Mouse (Mus musculus) left cerebral cortex, postnatal 14 days (tissue): ENCODE measurements at regions not wholly inside any gene's neighbourhood (a gene's known extent, or its start where the extent isn't known, plus 50 kb on each side); places are given as distances from the start of the nearest gene placed in this dataset.

Experiments used
- DNase-seq, 2 experiments: peaks; one replicate each; pipeline ENCODE4 v3.0.0; 2021 to 2022; ENCODE audit warnings: low spot score in 2 of 2, mixed read lengths in 1 of 2
- intact Hi-C: fragments of 180-260 bp; cut with DNase I; formaldehyde crosslinking; loops from one replicate; pipeline ENCODE4 v1.15.1; 2025

DNA sequence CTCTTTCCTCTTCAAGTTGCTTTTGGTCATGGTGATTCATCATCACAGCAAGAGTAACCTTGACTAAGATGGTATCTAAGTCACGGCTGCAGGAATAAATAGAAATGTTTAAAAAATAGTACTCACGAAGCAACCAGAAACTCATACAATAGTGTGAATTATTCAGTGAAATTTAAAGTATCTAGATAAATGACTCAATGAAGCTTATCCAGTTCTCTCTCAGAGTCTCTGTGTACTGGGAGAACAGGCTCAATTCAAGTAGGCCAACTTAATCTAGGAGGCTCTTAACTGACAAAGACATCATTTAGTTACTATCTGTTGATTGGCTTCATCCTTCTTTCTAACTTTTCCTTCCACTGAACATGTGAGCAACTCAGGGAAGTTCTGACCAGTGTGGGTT, 175.5 kb upstream of the Pcdh15 start:
- intact Hi-C loops, result no loop called here
- no peak for DNase-seq

DNA sequence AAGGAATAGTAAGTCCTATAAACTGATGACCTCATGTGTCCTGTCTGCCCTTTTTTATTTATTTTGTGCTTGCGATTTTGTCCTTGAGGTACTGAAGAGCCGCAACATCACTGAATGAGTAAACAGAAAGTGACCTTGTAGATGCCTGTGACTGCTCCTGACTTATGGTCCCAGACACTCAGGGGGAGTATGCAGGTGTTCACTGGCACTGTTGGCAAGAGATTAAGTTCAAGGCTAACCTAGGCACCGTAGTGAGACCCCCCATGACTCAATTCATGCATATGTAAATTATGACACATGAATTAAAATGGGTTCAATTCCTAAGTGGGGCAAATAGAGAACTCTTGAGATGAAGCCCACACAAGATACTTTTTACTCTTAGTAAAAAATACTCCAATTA, 142.2 kb upstream of the Pcdh15 start:
- intact Hi-C loops, result no loop called here
- DNase-seq, result no peak

DNA sequence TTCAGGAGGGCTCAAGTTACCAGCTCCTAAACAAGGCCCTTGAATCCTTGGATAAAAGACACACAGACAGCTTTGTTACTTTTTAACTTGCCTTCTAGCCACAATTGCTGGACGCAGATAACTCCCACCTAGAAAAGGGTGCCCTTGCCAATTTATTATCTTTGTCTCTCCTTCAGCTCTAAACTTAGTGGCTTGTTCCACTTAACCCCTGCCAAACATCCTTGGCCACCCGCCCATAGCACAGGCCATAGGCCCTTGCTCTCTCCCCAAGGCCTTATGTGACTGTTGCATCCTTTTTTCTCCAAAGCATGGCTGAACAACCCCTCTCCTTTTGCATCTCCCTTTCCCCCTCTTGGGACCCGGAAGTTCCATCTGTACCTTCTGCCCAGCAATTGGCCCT, 139.1 kb upstream of the Pcdh15 start:
- intact Hi-C loops, result no loop called here
- no peak for DNase-seq

DNA sequence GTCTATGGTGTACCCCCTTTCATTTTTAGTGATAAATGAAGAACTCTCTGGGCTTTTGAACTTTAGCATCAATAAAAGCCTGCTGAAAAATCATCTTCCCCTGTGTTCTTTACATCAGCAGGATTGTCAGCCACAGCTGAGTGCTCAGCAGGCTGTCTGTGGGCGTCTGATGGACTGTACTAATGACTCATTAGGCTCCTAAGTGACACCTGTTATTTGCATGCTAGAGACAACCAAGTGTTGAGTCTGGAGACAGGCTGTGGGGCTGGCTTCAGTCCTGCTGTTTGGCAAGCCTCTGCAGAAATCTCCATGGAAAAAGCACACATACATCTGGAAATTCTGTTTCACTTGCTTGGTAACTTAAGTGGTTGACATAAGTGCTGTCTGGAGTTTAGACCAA, 117.8 kb upstream of the Pcdh15 start:
- intact Hi-C loops, result no loop called here
- peak in 1 of 2 experiments; percentile 25 for DNase-seq

DNA sequence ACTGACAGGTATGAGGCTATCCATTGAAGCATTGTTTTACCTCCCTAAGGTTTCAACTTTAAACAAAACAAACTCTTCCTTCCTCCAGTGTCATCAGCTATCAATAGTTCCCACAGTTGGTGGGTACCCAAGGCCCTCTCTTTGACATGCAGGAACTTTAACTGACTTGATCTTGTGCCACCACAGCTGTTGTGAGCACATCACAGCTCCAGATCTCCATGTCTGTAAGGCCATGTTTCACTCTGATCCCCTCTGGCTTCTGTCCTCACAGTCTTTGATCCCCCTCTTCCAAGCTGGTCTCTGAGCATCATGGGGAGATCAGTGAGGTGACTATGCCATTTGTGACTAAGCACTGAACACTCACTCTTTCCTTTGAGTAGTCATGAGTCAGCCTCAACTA, 110.8 kb upstream of the Pcdh15 start:
- intact Hi-C loops, result no loop called here
- no peak for DNase-seq

DNA sequence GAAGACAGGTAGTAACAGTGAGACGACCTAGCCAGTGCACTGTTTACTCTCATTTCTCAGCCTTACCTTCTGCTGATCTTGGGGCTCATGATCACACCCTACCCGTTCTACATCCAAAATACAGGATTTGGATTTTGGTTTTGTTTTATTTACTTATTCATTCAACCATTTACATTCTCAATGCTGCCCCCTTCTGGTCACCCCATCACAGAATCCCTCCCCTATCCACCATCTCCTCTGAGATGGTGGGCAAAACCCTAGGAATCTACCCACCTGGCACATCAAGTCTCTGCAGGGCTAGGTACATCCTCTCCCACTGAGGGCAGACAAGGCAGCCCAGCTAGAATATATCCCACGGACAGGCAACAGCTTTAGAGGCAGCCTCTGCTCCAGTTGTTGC, 88.2 kb upstream of the Pcdh15 start:
- DNase-seq, result no peak
- intact Hi-C loops, result no loop called here

DNA sequence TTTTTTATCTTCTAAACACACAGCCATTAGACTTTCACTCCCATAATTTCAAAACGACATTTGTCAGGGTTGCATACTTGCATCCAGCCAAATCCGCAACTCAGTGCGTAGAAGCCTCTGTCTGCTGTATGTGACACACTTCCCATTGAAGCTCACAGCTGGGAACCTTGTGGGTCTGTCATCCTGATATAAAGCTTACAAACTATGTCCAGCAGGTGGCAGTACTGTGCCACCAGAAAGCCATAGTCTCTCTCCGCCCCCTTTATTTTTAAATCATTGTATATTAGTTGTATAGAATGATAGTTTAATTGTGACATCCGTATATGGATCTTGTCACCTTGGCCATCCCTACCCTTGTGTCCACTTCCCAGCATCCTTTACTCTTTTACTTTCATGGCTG, 87.3 kb upstream of the Pcdh15 start:
- DNase-seq, result peak; percentile 25 to 28

DNA sequence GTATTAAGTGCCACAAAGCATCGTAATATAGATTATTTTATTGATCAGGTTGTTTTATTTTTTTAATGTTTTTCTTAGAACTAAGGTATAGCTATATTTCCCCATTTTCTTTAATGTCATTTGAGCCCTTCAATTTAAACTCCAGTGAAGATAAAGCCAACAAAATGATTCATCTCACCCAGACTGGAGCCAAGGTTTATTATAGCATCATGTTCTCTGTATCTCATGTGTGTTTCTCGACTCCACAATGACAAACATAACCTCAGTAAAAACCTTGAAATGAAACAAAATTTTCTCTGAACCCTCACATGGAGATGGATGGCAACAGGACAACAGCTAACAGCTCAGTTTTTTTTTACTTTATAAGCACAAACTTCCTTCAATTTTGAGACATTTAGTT, 61.7 kb upstream of the Pcdh15 start:
- intact Hi-C loops, result no loop called here
- peak in 1 of 2 experiments; percentile 2 for DNase-seq

More for the DNA sequence above, 87.3 kb upstream of the Pcdh15 start:
- intact Hi-C loops, result no loop called here

DNA sequence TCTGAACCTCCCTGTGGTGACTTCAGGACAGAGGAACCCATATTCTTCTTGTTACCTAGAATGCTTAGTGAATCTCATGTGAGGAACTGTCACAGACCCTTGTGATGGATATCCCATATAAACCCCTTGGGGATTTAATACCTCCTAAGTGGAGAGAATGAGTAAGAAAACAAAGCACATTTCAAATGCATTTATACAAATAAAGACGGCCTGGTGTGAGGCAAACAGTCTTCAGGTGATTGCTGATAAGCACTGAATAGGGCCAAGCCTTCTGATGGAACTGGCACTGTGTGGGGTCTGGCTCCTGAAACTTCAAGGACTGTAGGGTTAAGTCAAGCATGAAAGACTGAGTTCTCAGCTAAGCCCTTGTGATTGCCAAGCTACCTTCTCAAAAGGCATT, 59.6 kb upstream of the Pcdh15 start:
- DNase-seq, result no peak
- intact Hi-C loops, result no loop called here
